Mouse (Mus musculus) heart, adult 2 months (tissue): ENCODE results near the gene Klc4. TPM values are rescaled to one million over a fixed set of nuclear protein-coding genes. Genes with fewer than 3 reads are reported as not detected.

Experiments used
- DNase-seq, 2 experiments: peaks; one replicate each; pipeline ENCODE4 v3.0.0; 2021
- H3K27ac ChIP-seq: fragments of 200-600 bp; 2 replicates; pipeline ENCODE4 v1.8.1; 2022
- H3K27me3 ChIP-seq: fragments of 200-500 bp; 2 replicates; pipeline ENCODE4 v1.6.1; 2012; ENCODE audit warnings: mild to moderate bottlenecking, low read length, inconsistent platforms, mixed read lengths; ENCODE audit not compliant: control insufficient read depth, insufficient read depth
- H3K36me3 ChIP-seq: fragments of 200-500 bp; 2 replicates; pipeline ENCODE4 v1.6.1; 2012; ENCODE audit warnings: low read length, inconsistent platforms; ENCODE audit not compliant: control insufficient read depth, insufficient read depth
- H3K4me1 ChIP-seq: fragments of 200-500 bp; 2 replicates; pipeline ENCODE4 v1.6.1; 2011; ENCODE audit warnings: low read length; ENCODE audit not compliant: control insufficient read depth, insufficient read depth
- H3K4me3 ChIP-seq: fragments of 200-600 bp; 2 replicates; pipeline ENCODE4 v1.8.1; 2022
- H3K79me2 ChIP-seq: fragments of 200-500 bp; replicated peaks from 2 replicates; pipeline ENCODE4 v1.6.1; 2012; ENCODE audit warnings: mild to moderate bottlenecking, inconsistent platforms, low read length, moderate library complexity, mixed read lengths; ENCODE audit not compliant: control insufficient read depth, insufficient read depth
- H3K9ac ChIP-seq: fragments of 200-500 bp; 2 replicates; pipeline ENCODE4 v1.6.1; 2012; ENCODE audit warnings: low read depth, mild to moderate bottlenecking, control low read depth, inconsistent platforms, low read length, mixed read lengths
- CTCF ChIP-seq: fragments of 200-600 bp; IDR thresholded peaks from 2 replicates; pipeline ENCODE4 v1.8.1; 2022; ENCODE audit warnings: antibody characterized with exemption, mild to moderate bottlenecking, moderate library complexity
- EP300 ChIP-seq: fragments of 200-500 bp; IDR thresholded peaks from 2 replicates; pipeline ENCODE4 v1.6.1; 2011; ENCODE audit warnings: low read depth, low read length, control low read depth; ENCODE audit not compliant: insufficient read depth
- POLR2A ChIP-seq: fragments of 200-500 bp; IDR thresholded peaks from 2 replicates; pipeline ENCODE4 v1.6.1; 2011; ENCODE audit warnings: mild to moderate bottlenecking, low read depth, low read length, control low read depth; ENCODE audit not compliant: insufficient read depth
- WGBS: fragments of 180-500 bp; shearing (Covaris S2); methylation state at CpG from one replicate; pipeline ENCODE4 v1.1.7; 2018; 5-methylcytosine and 5-hydroxymethylcytosine counted together
- intact Hi-C: fragments of 180-260 bp; cut with DNase I; formaldehyde crosslinking; loops from one replicate; pipeline ENCODE4 v1.15.1; 2025
- polyA plus RNA-seq: library from polyadenylated mRNA; depleted of rRNA; stranded (reverse); fragments of >200 nt; gene quantifications from 2 replicates; pipeline ENCODE4 v1.2.3, GENCODE M21; 2012
- total RNA-seq, 2 experiments: library from RNA; stranded (reverse); gene quantifications; 2 replicates each; pipeline ENCODE4 v1.2.3; 2021

The Klc4 gene
- total and polyA plus RNA-seq, 3 experiments: 20.9 to 25.7 (median 23.5) TPM

- Histone ChIP-seq H3K79me2 (no peaks in the 10 kb centered on the region), H3K4me3 (peak overlapping the region; percentile 72), H3K27me3 (no peaks in the 10 kb centered on the region), H3K27ac (no peak overlapping the region), H3K9ac (peak overlapping the region; percentile 81; the same call in 1 of the 2 replicates), H3K4me1 (peaks cover 2% of the 10 kb centered on the region), H3K36me3 (no peaks in the 10 kb centered on the region)
- TF ChIP-seq CTCF: no peak
- peak; percentile 52 to 63 for DNase-seq
- 36% methylated on average over 12 of the region's 12 CpGs for WGBS
- intact Hi-C loops: no loop called here
Observed at GRCm38 (mm10) chr17:46629685-46630441, 16.0 kb downstream of the Klc4 start.

- WGBS: under 1% methylated on average over 85 of the region's 90 CpGs
- no peaks in the 10 kb centered on the region for H3K36me3 ChIP-seq
- peak within 1 kb of the TSS; percentile 51 for H3K27ac ChIP-seq
- intact Hi-C loops: no loop called here
- TF ChIP-seq CTCF (no peak), EP300 (no peak), POLR2A (no peak)
- peak; percentile 66 to 71 for DNase-seq
- peak within 1 kb of the TSS; percentile 72 for H3K4me3 ChIP-seq
- no peaks in the 10 kb centered on the region for H3K79me2 ChIP-seq
- no peaks in the 10 kb centered on the region for H3K27me3 ChIP-seq
- H3K4me1 ChIP-seq: peaks cover 2% of the 10 kb centered on the region
- peak within 1 kb of the TSS; percentile 81 for H3K9ac ChIP-seq
Observed at GRCm38 (mm10) chr17:46628791-46629684, 16.8 kb downstream of the Klc4 start, which contains the start of gene Ptk7. Gene Ptk7 (minus strand): TSS chr17:46629504.

GRCm38 (mm10) chr17:46628471-46628790 lies 17.4 kb downstream of the Klc4 start:
- Histone ChIP-seq H3K4me1 (peaks cover 4% of the 10 kb centered on the region), H3K36me3 (no peaks in the 10 kb centered on the region), H3K27me3 (no peaks in the 10 kb centered on the region), H3K79me2 (no peaks in the 10 kb centered on the region), H3K27ac (peak overlapping the region; percentile 51), H3K4me3 (peak overlapping the region; percentile 72), H3K9ac (peak overlapping the region; percentile 81)
- DNase-seq: no peak
- TF ChIP-seq CTCF (no peak), POLR2A (no peak), EP300 (no peak)
- WGBS: 3% methylated on average over 13 of the region's 13 CpGs
- intact Hi-C loops: no loop called here

GRCm38 (mm10) chr17:46627409-46627808 lies 18.4 kb downstream of the Klc4 start:
- no peak overlapping the region for H3K27ac ChIP-seq
- peaks cover 4% of the 10 kb centered on the region for H3K4me1 ChIP-seq
- no peaks in the 10 kb centered on the region for H3K79me2 ChIP-seq
- no peak overlapping the region for H3K9ac ChIP-seq
- H3K4me3 ChIP-seq: no peak overlapping the region
- H3K27me3 ChIP-seq: no peaks in the 10 kb centered on the region
- no peak for DNase-seq
- TF ChIP-seq EP300 (no peak), POLR2A (no peak), CTCF (no peak)
- 76% methylated on average over 6 of the region's 6 CpGs for WGBS
- no peaks in the 10 kb centered on the region for H3K36me3 ChIP-seq
- intact Hi-C loops: no loop called here

- H3K9ac ChIP-seq: no peak overlapping the region
- no peaks in the 10 kb centered on the region for H3K27me3 ChIP-seq
- intact Hi-C loops: no loop called here
- DNase-seq: no peak
- TF ChIP-seq POLR2A: no peak
- TF ChIP-seq EP300: no peak
- TF ChIP-seq CTCF: no peak
- no peaks in the 10 kb centered on the region for H3K79me2 ChIP-seq
- H3K4me1 ChIP-seq: peaks cover 6% of the 10 kb centered on the region
- peak overlapping the region; percentile 30; the same call in 1 of the 2 replicates for H3K27ac ChIP-seq
- H3K4me3 ChIP-seq: no peak overlapping the region
- H3K36me3 ChIP-seq: no peaks in the 10 kb centered on the region
- WGBS: 57% methylated on average over 12 of the region's 12 CpGs
Observed at GRCm38 (mm10) chr17:46624598-46624997, 21.2 kb downstream of the Klc4 start.

- Histone ChIP-seq H3K4me1 (peaks cover 6% of the 10 kb centered on the region), H3K4me3 (no peak overlapping the region), H3K36me3 (no peaks in the 10 kb centered on the region), H3K27ac (peak overlapping the region; percentile 30; the same call in 1 of the 2 replicates), H3K79me2 (no peaks in the 10 kb centered on the region), H3K9ac (no peak overlapping the region), H3K27me3 (no peaks in the 10 kb centered on the region)
- WGBS: 23% methylated on average over 10 of the region's 10 CpGs
- TF ChIP-seq POLR2A (no peak), CTCF (peak; percentile 25)
- intact Hi-C loops: no loop called here
- peak in 1 of 2 experiments; percentile 44 for DNase-seq
Observed at GRCm38 (mm10) chr17:46623819-46624557, 21.8 kb downstream of the Klc4 start.
